Mouse (Mus musculus) cerebellum, adult 2 months (tissue): ENCODE measurements at regions not wholly inside any gene's neighbourhood (a gene's known extent, or its start where the extent isn't known, plus 50 kb on each side); places are given as distances from the start of the nearest gene placed in this dataset.

Experiments
- CTCF ChIP-seq: fragments of 200-500 bp; IDR thresholded peaks from 2 replicates; pipeline ENCODE4 v1.5.1; 2011; ENCODE audit warnings: low read depth, mild to moderate bottlenecking, control low read depth, low read length, moderate library complexity, borderline replicate concordance; ENCODE audit not compliant: insufficient read depth
- POLR2A ChIP-seq: fragments of 200-500 bp; IDR thresholded peaks from 2 replicates; pipeline ENCODE4 v1.6.1; 2011; ENCODE audit warnings: low read length, control low read depth, borderline replicate concordance; ENCODE audit not compliant: insufficient read depth

DNA sequence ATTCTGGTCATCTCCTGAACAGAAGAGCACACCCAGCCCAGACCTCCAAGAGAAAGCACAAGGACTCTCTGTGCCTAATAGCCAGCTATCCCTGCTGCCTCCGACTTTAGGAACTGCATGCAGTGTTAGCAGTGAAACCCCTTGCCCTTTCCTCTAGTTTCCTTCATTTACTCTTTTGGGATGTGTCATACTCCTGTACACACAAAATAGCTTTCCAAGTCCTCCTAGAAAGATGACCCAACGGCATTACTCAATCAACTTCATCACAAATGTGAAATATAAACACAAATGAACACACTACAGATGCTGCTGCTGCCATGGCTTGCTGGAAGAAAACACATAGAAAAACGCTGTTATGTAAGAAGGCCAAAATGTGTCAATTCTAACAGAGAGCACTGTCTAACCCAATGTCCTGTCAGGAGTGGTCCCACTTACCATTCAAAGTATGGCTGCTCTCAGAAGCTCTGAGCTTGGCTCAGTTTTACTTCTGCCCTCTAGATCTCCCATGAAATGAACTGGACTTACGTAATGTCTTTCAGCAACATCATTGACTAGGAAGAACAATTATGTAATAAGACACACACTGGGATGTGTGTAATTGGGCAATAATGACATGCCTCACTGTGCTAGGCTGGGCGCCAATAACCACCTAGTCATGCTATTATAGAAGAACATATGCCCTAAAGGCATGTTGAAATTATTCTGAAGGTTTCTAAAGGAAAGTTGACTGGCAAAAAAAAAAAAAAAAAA is 94.5 kb downstream of the Lmo4 start:
- TF ChIP-seq CTCF (no peak), POLR2A (no peak)
